Mouse (Mus musculus) myocyte (in vitro differentiated cells): Measurements from ENCODE around the gene Gm28230. TPM values are rescaled to one million over a fixed set of nuclear protein-coding genes. Genes with fewer than 3 reads are reported as not detected.

Source experiments
- H3K27me3 ChIP-seq: one replicate; pipeline ENCODE4 v1.6.1; 2011; ENCODE audit not compliant: control insufficient read depth, insufficient read depth, insufficient read length
- H3K36me3 ChIP-seq: one replicate; pipeline ENCODE4 v1.6.1; 2011; ENCODE audit not compliant: control insufficient read depth, insufficient read depth
- H3K4me2 ChIP-seq: one replicate; pipeline ENCODE4 v1.6.1; 2011; ENCODE audit warnings: low read depth, control low read depth
- H3K4me3 ChIP-seq: one replicate; pipeline ENCODE4 v1.5.1; 2011; ENCODE audit warnings: mild to moderate bottlenecking, control low read depth, moderate library complexity
- H3K79me2 ChIP-seq: one replicate; pipeline ENCODE4 v1.6.1; 2011; ENCODE audit not compliant: control insufficient read depth, insufficient read depth
- H3ac ChIP-seq: one replicate; pipeline ENCODE4 v1.6.1; 2011; ENCODE audit not compliant: control insufficient read depth, insufficient read length
- CEBPB ChIP-seq: IDR thresholded peaks from 2 replicates; pipeline ENCODE4 v1.6.1; 2011; ENCODE audit warnings: mild to moderate bottlenecking, moderate library complexity; ENCODE audit not compliant: poor library complexity, insufficient read depth, severe bottlenecking
- E2F4 ChIP-seq: IDR thresholded peaks from one replicate; pipeline ENCODE4 v1.6.1; 2011; ENCODE audit warnings: mild to moderate bottlenecking, control low read depth, moderate library complexity; ENCODE audit not compliant: insufficient read depth
- MAX ChIP-seq: IDR thresholded peaks from one replicate; pipeline ENCODE4 v1.6.1; 2011; ENCODE audit warnings: low read depth, mild to moderate bottlenecking, control low read depth
- MYOD1 ChIP-seq, 3 experiments: IDR thresholded peaks; one replicate each; pipeline ENCODE4 v1.6.1; 2011; ENCODE audit warnings: control low read depth in 2 of 3, low read depth in 2 of 3, mild to moderate bottlenecking in 2 of 3, moderate library complexity in 1 of 3; ENCODE audit not compliant: insufficient read length in 2 of 3, control insufficient read depth in 1 of 3
- MYOG ChIP-seq, 3 experiments: IDR thresholded peaks; one replicate each; pipeline ENCODE4 v1.6.1; 2011; ENCODE audit warnings: control low read depth in 2 of 3, low read depth in 2 of 3, mild to moderate bottlenecking in 2 of 3; ENCODE audit not compliant: insufficient read length in 2 of 3, control insufficient read depth in 1 of 3, insufficient read depth in 1 of 3
- POLR2A ChIP-seq: IDR thresholded peaks from one replicate; pipeline ENCODE4 v1.6.1; 2011; ENCODE audit warnings: low read depth, mild to moderate bottlenecking, control low read depth, moderate library complexity; ENCODE audit not compliant: insufficient read length
- POLR2AphosphoS2 ChIP-seq: IDR thresholded peaks from one replicate; pipeline ENCODE4 v1.6.1; 2011; ENCODE audit warnings: low read depth, control low read depth; ENCODE audit not compliant: insufficient read length
- REST ChIP-seq: IDR thresholded peaks from one replicate; pipeline ENCODE4 v1.6.1; 2011; ENCODE audit warnings: mild to moderate bottlenecking, control low read depth, moderate library complexity; ENCODE audit not compliant: insufficient read depth, insufficient read length
- SRF ChIP-seq: IDR thresholded peaks from one replicate; pipeline ENCODE4 v1.6.1; 2011; ENCODE audit warnings: low read depth; ENCODE audit not compliant: control insufficient read depth, insufficient read length
- TCF12 ChIP-seq: IDR thresholded peaks from one replicate; pipeline ENCODE4 v1.6.1; 2011; ENCODE audit warnings: mild to moderate bottlenecking, control low read depth; ENCODE audit not compliant: poor library complexity, insufficient read depth, severe bottlenecking
- TCF3 ChIP-seq: IDR thresholded peaks from one replicate; pipeline ENCODE4 v1.6.1; 2011; ENCODE audit warnings: low read depth, control low read depth; ENCODE audit not compliant: insufficient read length
- USF1 ChIP-seq: IDR thresholded peaks from one replicate; pipeline ENCODE4 v1.6.1; 2011; ENCODE audit warnings: low read depth, mild to moderate bottlenecking, control low read depth, moderate library complexity
- polyA plus RNA-seq: library from polyadenylated mRNA; unstranded; fragments of >200 nt; fragmentation: generic; extraction: Trizol; gene quantifications from one replicate; pipeline ENCODE4 v1.2.1, GENCODE M21; 2012; ENCODE audit warnings: missing spikeins

Gene Gm28230
- polyA plus RNA-seq, 1 experiment = not detected

DNA sequence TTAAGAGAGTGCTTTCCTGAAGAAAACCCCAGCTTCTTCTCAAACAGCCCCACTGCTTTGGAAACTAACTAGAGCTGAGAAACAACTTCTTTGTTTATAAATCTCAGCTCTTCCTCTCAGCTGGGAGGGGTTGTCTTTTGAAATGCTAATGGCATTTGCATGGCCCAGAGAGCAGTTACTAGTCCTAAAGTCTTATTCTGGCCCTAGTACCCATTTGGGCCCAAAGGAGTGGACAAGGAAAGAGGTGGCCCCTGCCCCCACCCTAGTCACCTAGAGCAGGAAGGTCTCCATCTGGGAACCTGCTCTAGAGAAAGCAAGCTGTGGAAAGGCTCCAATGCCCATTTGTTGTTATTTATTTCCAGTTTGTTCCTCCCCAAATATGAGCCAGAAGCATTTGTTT is 4.5 kb downstream of the Gm28230 start:
- no peaks in the 10 kb centered on the region for H3K79me2 ChIP-seq
- no peak overlapping the region for H3ac ChIP-seq
- H3K4me2 ChIP-seq = no peak overlapping the region
- H3K27me3 ChIP-seq = peaks cover 64% of the 10 kb centered on the region
- H3K36me3 ChIP-seq = no peaks in the 10 kb centered on the region
- TF ChIP-seq CEBPB (no peak), POLR2AphosphoS2 (no peak), POLR2A (no peak), REST (no peak), MYOD1 (IDR thresholded peaks at IDR 0.05; ENCODE audit: control insufficient read depth in 1 of 3, insufficient read length in 2 of 3, low read depth in 2 of 3) (no peak), E2F4 (no peak), TCF3 (no peak), MAX (no peak), MYOG (IDR thresholded peaks at IDR 0.05; ENCODE audit: control insufficient read depth in 1 of 3, insufficient read depth in 1 of 3, insufficient read length in 2 of 3, low read depth in 2 of 3) (no peak), TCF12 (no peak), SRF (no peak), USF1 (no peak)
- no peak overlapping the region for H3K4me3 ChIP-seq

DNA sequence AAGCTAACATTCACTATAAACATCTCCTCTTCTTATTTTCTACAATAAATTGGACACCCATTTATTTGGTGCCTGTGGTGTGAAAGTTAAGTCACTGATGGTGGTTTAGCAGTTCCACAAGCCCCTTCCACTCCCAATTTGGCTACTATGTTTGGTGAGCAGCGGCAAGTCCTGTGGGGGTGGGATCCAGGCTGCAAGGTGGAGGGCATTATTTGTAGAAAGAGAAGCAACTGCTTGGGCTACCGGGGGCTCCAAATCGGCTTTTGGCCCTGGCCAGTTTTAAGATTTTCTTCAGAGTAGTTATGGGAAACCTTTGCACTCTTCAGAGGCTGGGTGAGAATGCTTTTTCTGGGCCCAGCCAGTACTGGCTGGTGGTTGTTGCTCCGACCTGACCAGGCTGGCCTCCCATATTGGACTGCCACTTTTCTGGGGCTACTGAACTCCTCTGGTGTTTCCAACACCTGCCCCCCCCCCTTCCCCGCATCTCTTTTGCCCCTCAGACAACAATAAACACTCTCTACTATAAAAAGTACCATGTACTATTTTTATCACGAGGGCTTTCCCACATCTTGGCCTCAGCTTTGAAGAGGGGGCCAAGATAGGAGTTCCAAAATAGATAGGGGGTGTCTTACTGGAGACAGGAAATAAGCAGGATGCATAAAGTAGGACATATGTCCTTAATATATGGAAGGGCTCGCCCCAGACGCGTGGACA is 5.4 kb downstream of the Gm28230 start:
- no peak overlapping the region for H3ac ChIP-seq
- H3K36me3 ChIP-seq = no peaks in the 10 kb centered on the region
- no peaks in the 10 kb centered on the region for H3K79me2 ChIP-seq
- TF ChIP-seq POLR2AphosphoS2 (no peak), TCF3 (no peak), POLR2A (no peak), REST (no peak), TCF12 (no peak), CEBPB (no peak), SRF (no peak), E2F4 (no peak), MYOD1 (IDR thresholded peaks at IDR 0.05; ENCODE audit: control insufficient read depth in 1 of 3, insufficient read length in 2 of 3, low read depth in 2 of 3) (no peak), MYOG (IDR thresholded peaks at IDR 0.05; ENCODE audit: control insufficient read depth in 1 of 3, insufficient read depth in 1 of 3, insufficient read length in 2 of 3, low read depth in 2 of 3) (no peak), MAX (no peak), USF1 (no peak)
- H3K27me3 ChIP-seq = peaks cover 64% of the 10 kb centered on the region
- no peak overlapping the region for H3K4me3 ChIP-seq
- H3K4me2 ChIP-seq = no peak overlapping the region

DNA sequence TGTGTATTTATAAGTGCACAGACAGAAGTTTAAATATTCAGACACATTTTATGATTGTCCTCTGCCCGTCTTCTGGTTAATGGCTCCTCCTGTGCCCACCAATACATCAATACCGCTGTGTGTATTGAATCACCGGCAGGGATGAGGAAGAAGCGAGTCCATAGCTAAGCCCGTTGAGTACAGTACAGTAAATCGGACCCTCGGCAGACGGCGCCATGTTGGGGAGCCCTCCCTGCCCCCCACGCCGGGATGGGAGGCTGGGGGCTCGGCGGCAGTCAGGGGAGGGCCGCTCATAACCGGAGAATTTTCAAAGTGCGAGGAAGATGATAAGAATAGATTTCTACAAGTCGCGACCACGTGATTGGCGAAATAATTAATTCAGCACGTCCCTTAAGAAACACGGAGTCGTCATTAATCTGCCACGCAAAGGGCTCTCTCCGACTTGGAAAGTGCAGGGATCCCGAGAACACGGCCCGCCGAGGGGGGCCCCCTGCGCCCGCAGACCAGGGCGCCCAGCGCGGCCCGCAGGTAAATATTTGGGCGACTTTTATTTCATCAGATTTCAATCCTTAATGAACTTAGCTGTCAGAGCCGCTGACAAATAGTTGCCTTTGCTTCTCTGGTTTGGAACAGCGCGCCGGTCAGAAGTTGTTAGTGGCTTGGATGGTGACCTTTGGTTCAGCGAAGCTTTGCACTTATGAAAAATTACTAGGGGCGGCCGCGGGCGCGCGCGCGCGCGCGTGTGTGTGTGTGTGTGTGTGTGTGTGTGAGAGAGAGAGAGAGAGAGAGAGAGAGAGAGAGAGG is 6.2 kb downstream of the Gm28230 start:
- no peaks in the 10 kb centered on the region for H3K36me3 ChIP-seq
- peaks cover 61% of the 10 kb centered on the region for H3K27me3 ChIP-seq
- H3ac ChIP-seq = no peak overlapping the region
- TF ChIP-seq TCF3 (no peak), MAX (no peak), USF1 (no peak), SRF (no peak), POLR2A (no peak), REST (no peak), CEBPB (no peak), MYOG (IDR thresholded peaks at IDR 0.05; ENCODE audit: control insufficient read depth in 1 of 3, insufficient read depth in 1 of 3, insufficient read length in 2 of 3, low read depth in 2 of 3) (no peak), POLR2AphosphoS2 (no peak), TCF12 (no peak), E2F4 (no peak), MYOD1 (IDR thresholded peaks at IDR 0.05; ENCODE audit: control insufficient read depth in 1 of 3, insufficient read length in 2 of 3, low read depth in 2 of 3) (no peak)
- H3K4me2 ChIP-seq = no peak overlapping the region
- H3K79me2 ChIP-seq = no peaks in the 10 kb centered on the region
- H3K4me3 ChIP-seq = no peak overlapping the region

DNA sequence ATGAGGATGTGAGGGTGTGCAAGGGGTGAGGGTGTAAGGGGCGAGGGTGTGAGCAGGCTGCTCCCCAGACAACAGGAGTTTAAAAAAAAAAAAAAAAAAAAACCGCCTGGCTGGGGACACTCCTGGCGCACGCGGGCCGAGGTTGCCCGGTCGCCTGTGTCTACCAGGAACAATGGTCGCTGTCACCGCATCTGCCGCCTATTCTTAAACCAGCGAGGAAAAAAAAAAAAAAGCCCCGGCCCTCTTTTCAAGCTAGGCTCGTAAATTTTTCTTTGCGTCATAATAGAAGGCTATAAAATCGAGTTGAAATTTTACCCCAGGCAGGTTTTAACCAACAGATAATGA is 6.8 kb downstream of the Gm28230 start:
- H3K79me2 ChIP-seq = no peaks in the 10 kb centered on the region
- H3K4me2 ChIP-seq = no peak overlapping the region
- no peak overlapping the region for H3ac ChIP-seq
- TF ChIP-seq MYOD1 (IDR thresholded peaks at IDR 0.05; ENCODE audit: control insufficient read depth in 1 of 3, insufficient read length in 2 of 3, low read depth in 2 of 3) (no peak), MYOG (IDR thresholded peaks at IDR 0.05; ENCODE audit: control insufficient read depth in 1 of 3, insufficient read depth in 1 of 3, insufficient read length in 2 of 3, low read depth in 2 of 3) (no peak), REST (no peak), USF1 (no peak), SRF (no peak), CEBPB (no peak), POLR2A (no peak), MAX (no peak), POLR2AphosphoS2 (no peak), TCF12 (no peak), E2F4 (no peak), TCF3 (no peak)
- no peak overlapping the region for H3K4me3 ChIP-seq
- H3K27me3 ChIP-seq = peaks cover 61% of the 10 kb centered on the region
- no peaks in the 10 kb centered on the region for H3K36me3 ChIP-seq
